Mouse (Mus musculus) hindbrain, embryonic 10.5 days (tissue): ENCODE measurements around the gene Zfp667. TPM values are rescaled to one million over a fixed set of nuclear protein-coding genes. Genes with fewer than 3 reads are reported as not detected.
"Not testable (repeated sequence)": the region's sequence is repeated elsewhere in the genome, so short reads cannot be mapped to it uniquely, and the experiment has no call there.

ENCODE experiments used
- DNase-seq: peaks from one replicate; pipeline ENCODE4 v3.0.0-alpha.2; 2017; ENCODE audit warnings: low spot score
- H3K27ac ChIP-seq: fragments of 300-500 bp; sonication (generic); 2 replicates; pipeline ENCODE4 v1.5.1; 2016; ENCODE audit warnings: mild to moderate bottlenecking, moderate library complexity
- H3K27me3 ChIP-seq: fragments of 300-500 bp; sonication (generic); 2 replicates; pipeline ENCODE4 v1.6.1; 2016; ENCODE audit warnings: mild to moderate bottlenecking; ENCODE audit not compliant: poor library complexity, insufficient read depth, severe bottlenecking
- H3K36me3 ChIP-seq: fragments of 300-500 bp; sonication (generic); 2 replicates; pipeline ENCODE4 v1.6.1; 2016; ENCODE audit warnings: mild to moderate bottlenecking, moderate library complexity
- H3K4me1 ChIP-seq: fragments of 300-500 bp; sonication (generic); replicated peaks from 2 replicates; pipeline ENCODE4 v1.6.1; 2016; ENCODE audit warnings: mild to moderate bottlenecking
- H3K4me3 ChIP-seq: fragments of 300-500 bp; sonication (generic); 2 replicates; pipeline ENCODE4 v1.5.1; 2016; ENCODE audit warnings: mild to moderate bottlenecking, moderate library complexity
- H3K9me3 ChIP-seq: fragments of 300-500 bp; sonication (generic); 2 replicates; pipeline ENCODE4 v1.6.1; 2016; ENCODE audit warnings: mild to moderate bottlenecking, moderate library complexity
- WGBS: fragments of 180-500 bp; shearing (Covaris S2); methylation state at CpG from one replicate; pipeline ENCODE4 v1.1.7; 2016; 5-methylcytosine and 5-hydroxymethylcytosine counted together
- polyA plus RNA-seq: library from polyadenylated mRNA; unstranded; fragments of >200 nt; fragmentation: Nextera tagmentation; extraction: Ambion mirVana; gene quantifications from 2 replicates; pipeline ENCODE4 v1.2.1, GENCODE M21; 2016

The Zfp667 gene
- polyA plus RNA-seq, result 8.5 and 9.6 TPM in 2 replicates

DNA sequence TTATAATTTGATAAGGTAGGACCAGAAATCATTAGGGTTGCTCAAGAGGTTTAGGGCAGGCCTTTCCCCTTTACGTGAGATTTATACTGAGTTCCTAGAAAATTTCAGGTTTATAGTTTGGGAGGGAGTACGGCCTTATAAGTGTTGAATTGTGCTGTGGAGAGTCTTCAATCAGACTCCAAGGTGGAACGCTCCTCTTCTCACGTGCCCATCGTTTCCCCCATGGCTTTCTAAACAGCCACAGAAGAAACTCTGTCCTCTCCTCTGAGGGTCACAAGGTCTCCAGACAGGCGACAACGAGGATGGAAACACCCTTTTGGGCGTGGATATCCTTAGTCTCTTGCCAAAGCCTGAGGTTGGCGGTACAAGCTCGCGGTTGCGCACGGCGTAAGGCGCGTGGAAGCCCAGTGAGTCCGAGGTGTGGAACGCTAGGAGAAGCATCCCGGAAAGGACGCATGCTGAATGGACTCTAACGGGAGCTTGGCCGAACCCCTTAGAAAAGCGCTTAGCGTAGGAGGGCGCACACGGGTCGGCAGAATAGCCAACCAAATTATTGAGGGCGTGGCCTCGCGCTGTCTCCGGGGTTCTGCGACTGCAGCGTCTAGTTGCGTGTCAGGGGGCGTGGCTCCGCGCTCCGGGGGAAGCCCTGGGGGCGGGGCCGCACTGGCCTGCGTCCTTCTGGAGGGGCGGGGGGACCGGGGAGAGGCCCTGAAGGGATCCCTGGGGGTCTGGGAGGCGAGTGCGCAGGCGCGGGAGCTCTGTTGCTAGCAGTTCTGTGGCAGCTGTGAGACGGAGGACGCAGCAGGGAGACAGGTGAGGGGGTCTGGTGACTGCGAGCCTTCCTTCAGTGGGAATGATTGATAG, at the start of gene Zfp667:
TSS of gene Zfp667 (plus strand) at position 738 of the 864 bp plus-strand sequence.
- H3K4me3 ChIP-seq, result peak within 1 kb of the TSS; percentile 59
- 0 out of 2 replicates have a peak, but pooled peaks cover 3% of the 10 kb centered on the region for H3K36me3 ChIP-seq
- no peaks in the 10 kb centered on the region for H3K27me3 ChIP-seq
- H3K9me3 ChIP-seq, result peaks cover 4% of the 10 kb centered on the region; the same call in 1 of the 2 replicates
- DNase-seq, result peak; percentile 98
- H3K27ac ChIP-seq, result peak within 1 kb of the TSS; percentile 81
- H3K4me1 ChIP-seq, result peaks cover 26% of the 10 kb centered on the region
- 3% methylated on average over 50 of the region's 50 CpGs for WGBS

- no peak overlapping the region for H3K4me3 ChIP-seq
- WGBS, result 52% methylated on average over 11 of the region's 11 CpGs
- H3K27me3 ChIP-seq, result no peaks in the 10 kb centered on the region
- H3K27ac ChIP-seq, result no peak overlapping the region
- no peak for DNase-seq
- H3K36me3 ChIP-seq, result no peaks in the 10 kb centered on the region
- H3K4me1 ChIP-seq, result no peaks in the 10 kb centered on the region
- peaks cover 4% of the 10 kb centered on the region; the same call in 1 of the 2 replicates for H3K9me3 ChIP-seq
These were observed 46.6 kb upstream of the Zfp667 start for GRCm38 (mm10) chr7:6239787-6240186.

GRCm38 (mm10) chr7:6240841-6241425, 45.4 kb upstream of the Zfp667 start:
- not testable (repeated sequence) for H3K36me3 ChIP-seq, H3K9me3 ChIP-seq, H3K27ac ChIP-seq, H3K27me3 ChIP-seq, H3K4me3 ChIP-seq, H3K4me1 ChIP-seq
- WGBS, result 21% methylated on average over 1 of the region's 1 CpGs
- peak; percentile 24 for DNase-seq

DNA sequence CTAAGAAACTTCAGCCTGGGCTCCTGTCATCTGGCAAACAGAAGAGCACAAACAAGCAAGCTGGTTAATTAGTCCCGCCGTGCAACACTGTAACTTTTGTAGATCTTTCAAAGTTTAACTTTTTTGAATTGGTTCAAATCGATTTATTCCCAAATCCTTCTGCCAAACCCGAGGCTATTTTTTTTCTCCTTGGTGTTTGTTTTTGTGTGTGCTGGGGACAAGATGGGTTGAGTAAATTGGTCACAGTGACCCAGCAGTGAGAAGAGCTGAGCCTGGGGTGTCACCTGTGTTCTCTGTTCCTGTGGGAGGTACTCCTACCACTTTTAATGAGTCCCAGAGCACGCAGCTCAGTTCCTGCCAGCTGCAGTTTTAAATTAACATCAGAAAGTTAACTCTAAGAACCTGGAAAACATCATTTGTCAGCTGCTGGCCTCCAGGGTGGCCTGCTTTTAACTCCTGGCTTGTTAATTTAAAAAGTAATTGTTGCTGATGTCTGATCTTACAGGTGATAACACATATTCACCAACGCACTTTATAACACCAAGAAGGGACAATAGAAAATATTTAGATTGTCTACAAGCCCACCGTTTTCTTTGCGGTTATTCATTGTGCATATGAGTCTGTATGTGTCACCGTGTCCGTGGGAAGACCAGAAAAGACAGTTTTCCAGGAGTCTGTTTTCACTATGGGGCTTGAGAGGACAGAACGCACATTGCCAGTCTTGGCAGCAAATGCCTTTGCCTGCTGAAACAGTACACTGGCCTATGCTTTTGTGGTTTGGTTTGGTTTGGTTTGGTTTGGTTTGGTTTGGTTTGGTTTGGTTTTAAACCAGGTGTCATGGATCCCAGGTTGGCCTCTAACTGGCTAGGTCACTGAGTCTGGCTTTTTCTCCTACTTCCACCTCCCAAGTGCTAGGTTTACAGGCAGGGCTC, 41.8 kb upstream of the Zfp667 start:
- DNase-seq, result no peak
- Histone ChIP-seq H3K4me3 (no peak overlapping the region), H3K4me1 (no peaks in the 10 kb centered on the region), H3K36me3 (no peaks in the 10 kb centered on the region), H3K27me3 (no peaks in the 10 kb centered on the region), H3K27ac (no peak overlapping the region), H3K9me3 (peaks cover 10% of the 10 kb centered on the region; the same call in 1 of the 2 replicates)
- WGBS, result 53% methylated on average over 11 of the region's 11 CpGs

- Histone ChIP-seq H3K27ac (no peak within 1 kb of the TSS), H3K36me3 (no peaks in the 10 kb centered on the region), H3K27me3 (no peaks in the 10 kb centered on the region), H3K4me1 (no peaks in the 10 kb centered on the region), H3K9me3 (peaks cover 22% of the 10 kb centered on the region; the same call in 1 of the 2 replicates), H3K4me3 (no peak within 1 kb of the TSS)
- 89% methylated on average over 6 of the region's 6 CpGs for WGBS
- no peak for DNase-seq
These were observed 34.0 kb upstream of the Zfp667 start, which contains the start of gene Epp13 for GRCm38 (mm10) chr7:6252410-6252809. Epp13 (plus strand) TSS chr7:6252710.

DNA sequence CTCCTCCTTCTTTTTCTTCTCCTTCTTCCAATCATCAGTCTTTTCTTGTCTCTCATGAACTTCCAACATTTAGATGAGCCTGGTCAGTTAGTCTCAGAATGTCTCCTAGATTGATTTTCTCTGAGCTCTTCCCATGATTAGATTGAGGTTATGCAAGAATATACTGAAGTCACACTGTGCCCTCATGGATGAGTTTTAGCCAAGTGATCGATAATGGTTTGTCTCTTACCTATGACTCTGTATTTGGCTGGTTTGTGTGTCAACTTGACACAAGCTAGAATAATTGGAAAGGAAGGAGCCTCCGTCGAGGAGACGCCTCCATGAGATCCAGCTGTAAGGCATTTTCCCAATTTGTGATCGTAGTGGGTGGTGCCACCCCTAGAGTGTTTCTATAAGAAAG, 31.9 kb upstream of the Zfp667 start:
- no peak for DNase-seq
- Histone ChIP-seq H3K9me3 (peaks cover 18% of the 10 kb centered on the region; the same call in 1 of the 2 replicates), H3K27me3 (no peaks in the 10 kb centered on the region), H3K4me1 (no peaks in the 10 kb centered on the region), H3K36me3 (no peaks in the 10 kb centered on the region), H3K4me3 (no peak overlapping the region), H3K27ac (no peak overlapping the region)
- 93% methylated on average over 5 of the region's 5 CpGs for WGBS

- DNase-seq, result no peak
- no peaks in the 10 kb centered on the region for H3K36me3 ChIP-seq
- H3K4me3 ChIP-seq, result no peak overlapping the region
- H3K27ac ChIP-seq, result no peak overlapping the region
- no peaks in the 10 kb centered on the region for H3K4me1 ChIP-seq
- no peaks in the 10 kb centered on the region for H3K27me3 ChIP-seq
- WGBS, result 88% methylated on average over 4 of the region's 4 CpGs
- peaks cover 18% of the 10 kb centered on the region; the same call in 1 of the 2 replicates for H3K9me3 ChIP-seq
These were observed 29.0 kb upstream of the Zfp667 start for GRCm38 (mm10) chr7:6257386-6257785.

DNA sequence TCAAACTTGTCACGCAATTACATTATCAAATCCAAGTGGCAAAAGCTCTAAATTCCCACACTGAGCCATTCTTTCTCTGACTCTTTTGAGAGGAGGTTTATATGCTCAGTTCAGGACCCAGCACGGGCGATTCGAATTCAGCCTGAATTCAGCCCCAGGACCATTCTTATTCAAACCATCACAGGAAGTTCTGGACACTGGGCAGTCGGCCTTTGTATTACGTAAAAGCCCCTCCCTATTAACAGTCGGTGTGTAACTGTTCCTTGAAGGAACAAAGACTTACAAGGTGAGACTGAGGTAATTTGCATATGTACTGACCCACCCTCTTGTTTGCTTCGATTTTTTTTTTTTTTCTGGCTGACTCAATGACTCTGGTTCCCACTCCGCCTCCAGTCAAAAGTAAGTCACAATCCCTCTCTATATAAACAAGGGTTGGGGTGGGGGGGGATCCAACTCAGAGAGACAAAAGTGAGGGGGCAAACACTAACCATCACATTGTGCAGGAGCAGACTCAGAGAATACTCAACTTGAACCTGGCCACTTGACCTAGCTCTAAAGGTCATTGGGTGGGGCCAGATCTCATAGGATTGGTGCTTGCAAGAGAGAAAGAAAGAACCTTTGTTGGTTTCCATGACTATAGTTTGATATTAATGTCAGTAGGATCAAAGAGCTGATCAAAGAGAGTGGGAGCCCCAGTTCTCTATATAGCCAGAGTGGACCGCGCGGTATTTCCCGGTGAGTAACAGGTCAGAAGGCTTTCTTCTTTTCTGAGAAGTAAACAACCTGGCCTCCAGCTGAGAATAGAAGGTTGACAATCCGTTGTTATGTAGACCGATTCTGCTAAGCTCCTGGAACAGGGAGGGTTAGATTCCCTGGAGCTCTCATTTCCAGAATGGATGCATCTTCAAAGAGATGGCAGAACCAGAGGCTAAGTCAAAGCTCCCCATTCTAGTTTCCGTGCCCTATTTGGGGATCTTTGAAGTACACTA, 27.9 kb upstream of the Zfp667 start:
- no peak overlapping the region for H3K4me3 ChIP-seq
- no peak for DNase-seq
- WGBS, result 33% methylated on average over 16 of the region's 16 CpGs

DNA sequence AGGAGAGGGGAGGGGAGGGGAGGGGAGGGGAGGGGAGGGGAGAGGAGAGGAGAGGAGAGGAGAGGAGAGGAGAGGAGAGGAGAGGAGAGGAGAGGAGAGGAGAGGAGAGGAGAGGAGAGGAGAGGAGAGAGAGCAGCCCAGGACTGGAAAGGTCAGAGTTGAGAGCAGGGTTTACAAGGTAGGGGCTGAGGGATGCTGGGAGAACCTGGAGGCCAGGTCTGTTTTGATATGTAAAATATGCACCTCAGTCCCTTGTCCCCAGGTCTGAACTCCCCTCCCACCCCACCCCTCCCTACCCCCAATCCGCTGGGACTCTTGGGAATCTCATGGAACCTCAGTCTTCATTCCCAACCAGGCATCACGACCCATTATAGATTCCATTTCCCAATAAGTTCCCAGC, 26.4 kb upstream of the Zfp667 start:
- not testable (repeated sequence) for H3K27ac ChIP-seq, H3K4me1 ChIP-seq, H3K27me3 ChIP-seq, DNase-seq, H3K4me3 ChIP-seq, H3K36me3 ChIP-seq, H3K9me3 ChIP-seq
- whole genome bisulfite sequencing, result 40% methylated on average over 2 of the region's 2 CpGs

More for the DNA sequence above, 27.9 kb upstream of the Zfp667 start:
- Histone ChIP-seq H3K27ac (no peak overlapping the region), H3K36me3 (no peaks in the 10 kb centered on the region), H3K4me1 (no peaks in the 10 kb centered on the region), H3K9me3 (peaks cover 10% of the 10 kb centered on the region; the same call in 1 of the 2 replicates), H3K27me3 (no peaks in the 10 kb centered on the region)

DNA sequence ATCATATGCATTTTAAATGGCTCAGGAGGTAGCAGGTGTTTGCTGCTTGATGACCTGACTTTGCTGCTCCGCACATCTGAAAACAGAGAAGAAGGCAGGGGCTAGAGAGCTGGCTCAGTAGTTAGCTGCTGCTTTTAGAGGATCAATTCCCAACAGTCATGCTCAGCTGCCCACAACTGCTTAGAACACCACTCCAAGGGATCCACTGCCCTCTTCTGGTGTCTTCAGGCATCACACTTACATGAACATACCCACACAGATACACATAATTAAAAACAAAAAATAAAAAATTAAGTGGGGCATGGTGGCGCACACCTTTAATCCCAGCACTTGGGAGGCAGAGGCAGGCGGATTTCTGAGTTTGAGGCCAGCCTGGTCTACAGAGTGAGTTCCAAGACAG, 24.3 kb upstream of the Zfp667 start:
- Histone ChIP-seq H3K9me3 (peaks cover 3% of the 10 kb centered on the region; the same call in 1 of the 2 replicates), H3K27me3 (no peaks in the 10 kb centered on the region), H3K4me1 (no peaks in the 10 kb centered on the region), H3K4me3 (no peak overlapping the region), H3K36me3 (no peaks in the 10 kb centered on the region), H3K27ac (no peak overlapping the region)
- WGBS, result 84% methylated on average over 3 of the region's 3 CpGs
- DNase-seq, result no peak

DNA sequence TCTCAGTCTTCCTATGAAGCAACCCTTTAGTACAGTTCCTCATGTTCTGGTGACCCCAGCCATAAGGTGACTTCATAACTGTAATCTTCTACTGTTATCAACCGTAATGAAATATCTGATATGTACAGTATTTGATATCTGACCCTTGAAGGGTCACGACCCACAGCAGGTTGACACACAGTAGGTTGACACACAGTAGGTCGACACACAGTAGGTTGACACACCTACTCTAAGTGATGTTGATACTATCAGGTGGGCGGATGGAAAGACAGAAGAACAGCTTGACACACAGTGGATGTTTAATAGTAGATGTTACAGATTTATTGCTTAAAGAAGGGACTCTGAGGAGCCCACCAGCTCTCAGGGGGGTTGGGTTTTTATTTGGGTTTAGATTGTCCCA, 23.4 kb upstream of the Zfp667 start:
- Histone ChIP-seq H3K4me3 (no peak overlapping the region), H3K4me1 (no peaks in the 10 kb centered on the region), H3K9me3 (peaks cover 3% of the 10 kb centered on the region; the same call in 1 of the 2 replicates), H3K27ac (no peak overlapping the region), H3K36me3 (no peaks in the 10 kb centered on the region), H3K27me3 (no peaks in the 10 kb centered on the region)
- no peak for DNase-seq
- 84% methylated on average over 4 of the region's 4 CpGs for WGBS
